Mouse (Mus musculus) T-helper 17 cell (primary cell): ENCODE measurements around the gene Gm21616.

Source experiments
- in situ Hi-C, 2 experiments: fragments of 300-600 bp; cut with MboI, MseI; formaldehyde crosslinking; loops; 1 replicate in 1 of 2; 2 replicates in 1 of 2; pipeline ENCODE4 v1.15.1; 2025; ENCODE audit warnings: high pct_unique_total_duplicates in 2 of 2

Gm21616 gene

DNA sequence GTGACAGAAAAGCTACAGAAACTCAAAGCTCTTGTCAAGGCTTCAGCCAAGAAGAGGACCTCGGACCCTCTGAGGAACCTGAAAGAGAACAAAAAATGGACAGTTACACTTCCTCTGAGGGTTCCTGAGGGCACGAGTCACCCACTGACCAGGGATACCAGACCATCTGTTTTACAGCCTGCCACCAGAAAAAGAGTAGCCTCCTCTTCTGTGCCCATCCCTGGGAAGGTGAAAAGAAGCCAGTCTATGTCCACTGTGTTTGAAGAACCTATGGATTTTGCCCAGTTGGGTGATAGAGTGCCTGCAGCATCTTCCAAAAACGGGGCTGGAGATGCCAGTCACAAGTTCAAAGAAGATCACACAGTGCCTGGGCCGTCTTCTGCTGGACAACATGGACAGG is at the start of gene Gm21616:
Gene Gm21616 (plus strand): TSS at position 301 of the 400 bp plus-strand sequence.
- in situ Hi-C loops: loop anchor here (25.0 kb wide), 2 partner anchors 602 to 1223 kb away; no protein-coding TSS in a partner anchor
